Mouse (Mus musculus) kidney, adult 2 months (tissue): ENCODE results near the gene Morn5.

Experiments used
- CTCF ChIP-seq: fragments of 200-500 bp; conservative IDR thresholded peaks from 2 replicates; pipeline ENCODE4 v1.5.1; 2011; ENCODE audit warnings: low read depth, mild to moderate bottlenecking, control low read depth, low read length, moderate library complexity, mixed read lengths; ENCODE audit not compliant: insufficient read depth, insufficient read length
- POLR2A ChIP-seq: fragments of 200-500 bp; IDR thresholded peaks from one replicate; pipeline ENCODE4 v1.6.1; 2011; ENCODE audit warnings: low read depth, low read length, control low read depth

GRCm38 (mm10) chr2:36092748-36093147 is 43.5 kb downstream of the Morn5 start:
- no peak for TF ChIP-seq POLR2A
- no peak for TF ChIP-seq CTCF
